Mouse (Mus musculus) megakaryocyte, embryonic 14.5 days (primary cell): Measurements from ENCODE around the gene Cyp2w1. TPM values are rescaled to one million over a fixed set of nuclear protein-coding genes. Genes with fewer than 3 reads are reported as not detected.

Experiments
- H3K27me3 ChIP-seq: replicated peaks from 2 replicates; pipeline ENCODE3; 2012; ENCODE audit warnings: inconsistent platforms
- H3K36me3 ChIP-seq: replicated peaks from 2 replicates; pipeline ENCODE3; 2012; ENCODE audit warnings: low read length, inconsistent platforms, mixed read lengths
- H3K4me1 ChIP-seq: 2 replicates; pipeline ENCODE4 v1.6.1; 2012; ENCODE audit warnings: inconsistent platforms
- H3K4me3 ChIP-seq: replicated peaks from 2 replicates; pipeline ENCODE3; 2012; ENCODE audit warnings: moderate library complexity, mild to moderate bottlenecking, inconsistent platforms
- H3K9me3 ChIP-seq: 2 replicates; pipeline ENCODE4 v1.6.1; 2012; ENCODE audit warnings: inconsistent platforms
- FLI1 ChIP-seq: IDR thresholded peaks from 2 replicates; pipeline ENCODE4 v1.6.1; 2012; ENCODE audit warnings: low read length, inconsistent platforms, mixed read lengths
- GATA1 ChIP-seq: IDR thresholded peaks from 3 replicates; pipeline ENCODE4 v1.6.1; 2012; ENCODE audit warnings: mixed read lengths, low read length, inconsistent platforms, borderline replicate concordance
- polyA plus RNA-seq: library from polyadenylated mRNA; stranded (reverse); fragments of >175 nt; gene quantifications from 2 replicates; pipeline ENCODE4 v1.2.3, GENCODE M21; 2012; ENCODE audit warnings: low replicate concordance; ENCODE audit not compliant: insufficient read depth

The Cyp2w1 gene
- polyA plus RNA-seq, 1 experiment: not detected

DNA sequence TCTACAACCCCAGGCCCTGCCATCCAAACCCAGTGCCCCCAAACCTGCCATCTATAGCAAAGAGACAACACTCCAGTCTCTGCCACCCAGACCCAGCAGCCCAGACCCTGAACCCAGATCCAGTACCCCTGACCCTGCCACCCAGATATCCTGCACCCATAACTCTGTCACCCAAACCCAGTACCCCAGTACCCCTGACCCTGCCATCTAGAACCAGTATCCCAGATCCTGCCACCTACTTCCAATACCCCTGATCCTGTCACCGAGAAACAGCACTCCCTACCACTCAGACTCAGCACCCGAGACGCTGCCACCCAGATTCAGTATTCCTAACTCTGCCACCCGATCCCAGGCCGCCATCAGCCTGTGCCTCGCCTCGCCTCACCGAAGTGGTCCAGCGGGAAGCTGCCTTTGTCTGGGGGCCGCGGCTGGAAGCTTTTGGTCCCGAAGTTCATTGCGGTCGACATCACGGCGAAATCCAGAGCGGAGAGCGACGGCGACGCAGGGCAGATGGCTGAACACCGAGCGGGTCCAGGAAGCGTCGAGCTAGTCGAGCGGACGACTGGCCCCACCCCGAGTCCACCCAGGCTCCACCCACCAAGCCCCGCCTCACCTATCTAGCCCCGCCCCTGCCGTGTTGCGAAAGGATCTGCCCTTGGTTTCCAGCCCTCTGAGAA lies 7.6 kb upstream of the Cyp2w1 start:
- Histone ChIP-seq H3K36me3 (peaks cover 30% of the 10 kb centered on the region), H3K4me3 (peak overlapping the region; percentile 99), H3K4me1 (peaks cover 54% of the 10 kb centered on the region), H3K9me3 (no peaks in the 10 kb centered on the region), H3K27me3 (peaks cover 2% of the 10 kb centered on the region)
- TF ChIP-seq FLI1 (no peak), GATA1 (no peak)

DNA sequence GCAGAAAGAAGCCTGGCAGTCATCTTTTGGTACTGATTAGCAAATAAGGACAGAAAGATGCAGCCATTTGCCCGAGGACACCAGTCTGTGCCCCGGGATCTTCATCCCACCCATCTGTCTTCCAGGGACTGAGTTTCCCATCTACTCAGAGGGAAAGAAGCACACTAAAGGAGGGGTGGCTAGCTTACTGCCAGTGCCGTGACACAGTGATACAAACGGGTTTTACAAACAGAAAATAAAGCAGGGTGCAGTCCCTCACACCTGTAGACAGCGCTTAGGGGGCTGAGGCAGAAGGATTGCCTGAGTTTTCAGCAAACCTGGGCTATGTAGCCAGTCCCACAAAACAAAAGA lies 7.1 kb upstream of the Cyp2w1 start:
- Histone ChIP-seq H3K4me3 (peak overlapping the region; percentile 99), H3K9me3 (no peaks in the 10 kb centered on the region), H3K36me3 (peaks cover 25% of the 10 kb centered on the region), H3K4me1 (peaks cover 54% of the 10 kb centered on the region), H3K27me3 (peaks cover 7% of the 10 kb centered on the region)
- TF ChIP-seq FLI1 (no peak), GATA1 (no peak)

GRCm38 (mm10) chr5:139347225-139347624 lies 5.2 kb upstream of the Cyp2w1 start:
- no peaks in the 10 kb centered on the region for H3K9me3 ChIP-seq
- peaks cover 8% of the 10 kb centered on the region for H3K36me3 ChIP-seq

GRCm38 (mm10) chr5:139349713-139350112 lies 2.7 kb upstream of the Cyp2w1 start:
- no peaks in the 10 kb centered on the region for H3K9me3 ChIP-seq
- TF ChIP-seq GATA1 (no peak), FLI1 (no peak)
- H3K4me3 ChIP-seq: no peak overlapping the region
- peaks cover 30% of the 10 kb centered on the region for H3K27me3 ChIP-seq
- H3K4me1 ChIP-seq: peaks cover 64% of the 10 kb centered on the region
- no peaks in the 10 kb centered on the region for H3K36me3 ChIP-seq

More at GRCm38 (mm10) chr5:139347225-139347624, 5.2 kb upstream of the Cyp2w1 start:
- peaks cover 66% of the 10 kb centered on the region for H3K4me1 ChIP-seq
- TF ChIP-seq FLI1: no peak
- no peak for TF ChIP-seq GATA1
- H3K27me3 ChIP-seq: peaks cover 24% of the 10 kb centered on the region
- H3K4me3 ChIP-seq: no peak overlapping the region

GRCm38 (mm10) chr5:139351134-139351533 lies 1.3 kb upstream of the Cyp2w1 start, which contains the start of gene Cox19:
Cox19 (minus strand) TSS chr5:139351418.
- TF ChIP-seq FLI1 (no peak), GATA1 (no peak)
- Histone ChIP-seq H3K4me1 (peaks cover 68% of the 10 kb centered on the region), H3K9me3 (no peaks in the 10 kb centered on the region), H3K4me3 (no peak within 1 kb of the TSS), H3K27me3 (peaks cover 32% of the 10 kb centered on the region), H3K36me3 (no peaks in the 10 kb centered on the region)

DNA sequence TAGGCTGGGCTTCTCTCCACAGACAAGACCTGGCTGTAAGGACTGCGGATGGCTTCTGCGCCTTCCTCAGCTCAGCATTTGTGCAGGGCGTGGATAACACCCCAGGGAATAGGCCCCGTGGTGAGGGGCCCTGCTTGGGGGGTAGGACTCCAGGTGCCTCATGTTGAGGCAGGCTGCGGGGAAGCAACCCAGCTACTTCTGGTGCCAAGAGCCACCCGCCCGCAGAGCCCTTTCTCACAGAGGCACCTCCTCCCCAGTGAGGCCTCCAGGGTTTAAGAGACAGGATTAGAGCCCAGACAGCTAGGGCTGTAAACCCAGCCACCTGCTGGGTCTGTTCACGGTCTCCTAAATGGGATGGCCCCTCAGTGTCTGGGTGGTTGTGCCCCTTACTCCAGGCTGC lies 789 bp upstream of the Cyp2w1 start:
- Histone ChIP-seq H3K4me3 (no peak overlapping the region), H3K27me3 (peaks cover 33% of the 10 kb centered on the region), H3K4me1 (peaks cover 65% of the 10 kb centered on the region), H3K9me3 (no peaks in the 10 kb centered on the region), H3K36me3 (no peaks in the 10 kb centered on the region)
- TF ChIP-seq GATA1: no peak
- TF ChIP-seq FLI1: no peak

DNA sequence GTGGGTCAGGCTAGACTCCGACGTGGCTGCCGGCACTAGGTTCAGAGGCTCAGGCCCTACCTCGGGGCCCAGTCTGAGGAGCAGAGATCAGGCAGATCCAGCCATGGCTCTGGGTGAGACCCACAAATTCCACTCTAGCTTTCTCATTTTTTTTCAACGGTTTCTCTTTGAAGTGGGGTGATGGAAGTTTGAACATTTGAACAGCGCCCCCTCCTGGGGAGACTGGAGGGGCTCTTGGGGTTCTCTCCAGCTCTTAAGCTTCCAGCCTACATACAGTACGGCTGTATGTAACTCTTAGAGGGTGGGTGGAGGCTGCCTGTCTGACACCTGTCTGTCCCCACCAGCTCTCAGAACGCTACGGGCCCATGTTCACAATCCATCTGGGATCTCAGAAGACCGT lies 1.1 kb downstream of the Cyp2w1 start:
- Histone ChIP-seq H3K4me3 (no peak overlapping the region), H3K9me3 (no peaks in the 10 kb centered on the region), H3K4me1 (peaks cover 68% of the 10 kb centered on the region), H3K36me3 (peaks cover 11% of the 10 kb centered on the region), H3K27me3 (peaks cover 31% of the 10 kb centered on the region)
- TF ChIP-seq FLI1: no peak
- no peak for TF ChIP-seq GATA1

- TF ChIP-seq FLI1 (no peak), GATA1 (no peak)
- Histone ChIP-seq H3K36me3 (peaks cover 15% of the 10 kb centered on the region), H3K9me3 (no peaks in the 10 kb centered on the region), H3K4me3 (no peak overlapping the region), H3K4me1 (peaks cover 73% of the 10 kb centered on the region), H3K27me3 (peaks cover 31% of the 10 kb centered on the region)
Observed at GRCm38 (mm10) chr5:139353946-139354345, 1.5 kb downstream of the Cyp2w1 start.

DNA sequence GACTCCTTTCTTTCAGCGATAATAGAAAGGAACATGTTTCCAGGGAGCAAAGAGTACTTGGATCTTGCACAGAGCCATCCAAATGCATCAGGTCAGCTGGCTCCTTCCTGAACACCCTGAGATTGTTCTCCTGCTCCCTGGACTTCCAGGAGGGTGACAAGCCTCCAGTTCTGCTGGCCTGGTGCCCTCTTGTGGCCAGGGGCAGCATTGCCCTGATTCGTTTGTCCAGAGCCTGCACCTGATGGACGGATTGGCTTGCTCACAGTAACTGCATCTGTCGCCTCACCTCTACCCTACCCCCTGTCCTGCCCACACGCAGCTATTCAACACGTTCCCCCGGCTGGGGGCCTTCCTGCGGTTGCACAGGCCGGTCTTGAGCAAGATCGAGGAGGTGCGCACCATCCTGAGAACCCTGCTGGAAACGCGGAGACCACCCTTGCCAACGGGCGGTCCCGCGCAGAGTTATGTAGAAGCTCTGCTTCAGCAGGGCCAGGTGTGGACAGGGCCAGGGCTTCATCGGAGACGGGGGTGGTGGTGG lies 2.9 kb downstream of the Cyp2w1 start:
- H3K36me3 ChIP-seq: peaks cover 29% of the 10 kb centered on the region
- no peak for TF ChIP-seq GATA1
- H3K9me3 ChIP-seq: no peaks in the 10 kb centered on the region
- H3K4me3 ChIP-seq: no peak overlapping the region
- peaks cover 62% of the 10 kb centered on the region for H3K4me1 ChIP-seq
- H3K27me3 ChIP-seq: peaks cover 27% of the 10 kb centered on the region

- H3K27me3 ChIP-seq: peaks cover 4% of the 10 kb centered on the region
- TF ChIP-seq GATA1 (no peak), FLI1 (no peak)
- H3K4me1 ChIP-seq: peaks cover 57% of the 10 kb centered on the region
- H3K4me3 ChIP-seq: no peak overlapping the region
- H3K9me3 ChIP-seq: no peaks in the 10 kb centered on the region
- H3K36me3 ChIP-seq: peaks cover 61% of the 10 kb centered on the region
Observed at GRCm38 (mm10) chr5:139358653-139359052, 6.2 kb downstream of the Cyp2w1 start.
